Mouse (Mus musculus): Measurements from ENCODE around the gene 4930535I16Rik.

The 4930535I16Rik gene

GRCm38 (mm10) chr4:123904333-123905125 lies 13.3 kb downstream of the 4930535I16Rik start, which contains the start of gene Mycbp:
Gene Mycbp, plus strand, starts transcription at chr4:123904832.
- peak; percentile 98 for DNase-seq

GRCm38 (mm10) chr4:123903432-123903831 lies 14.4 kb downstream of the 4930535I16Rik start:
- DNase-seq, result no peak

GRCm38 (mm10) chr4:123898696-123899095 lies 19.1 kb downstream of the 4930535I16Rik start:
- peak; percentile 74 for DNase-seq

GRCm38 (mm10) chr4:123894295-123894694 lies 23.5 kb downstream of the 4930535I16Rik start:
- no peak for DNase-seq

- DNase-seq, result no peak
Measured at GRCm38 (mm10) chr4:123893726-123894125, 24.1 kb downstream of the 4930535I16Rik start.

Measured in embryo, embryonic 11 days (tissue).